Mouse (Mus musculus) erythroblast, embryonic 14.5 days (primary cell): ENCODE data around the gene Klhl12. TPM values are rescaled to one million over a fixed set of nuclear protein-coding genes. Genes with fewer than 3 reads are reported as not detected.

Experiments
- H3K27me3 ChIP-seq: 2 replicates; pipeline ENCODE4 v1.6.1; 2012; ENCODE audit warnings: inconsistent platforms; ENCODE audit not compliant: control insufficient read depth
- H3K36me3 ChIP-seq: 2 replicates; pipeline ENCODE4 v1.6.1; 2012; ENCODE audit warnings: mild to moderate bottlenecking, inconsistent platforms; ENCODE audit not compliant: control insufficient read depth
- H3K4me1 ChIP-seq: 2 replicates; pipeline ENCODE4 v1.6.1; 2012; ENCODE audit warnings: inconsistent platforms; ENCODE audit not compliant: control insufficient read depth
- H3K4me3 ChIP-seq: replicated peaks from 2 replicates; pipeline ENCODE3; 2012; ENCODE audit warnings: moderate library complexity, mild to moderate bottlenecking, inconsistent platforms
- H3K9me3 ChIP-seq: 2 replicates; pipeline ENCODE4 v1.6.1; 2012; ENCODE audit warnings: low read length, inconsistent platforms, mixed read lengths; ENCODE audit not compliant: control insufficient read depth
- GATA1 ChIP-seq: IDR thresholded peaks from 2 replicates; pipeline ENCODE4 v1.6.1; 2012; ENCODE audit warnings: low read length, inconsistent platforms, mixed read lengths
- TAL1 ChIP-seq: IDR thresholded peaks from 3 replicates; pipeline ENCODE4 v1.6.1; 2012; ENCODE audit warnings: low read length, inconsistent platforms, mixed read lengths
- polyA plus RNA-seq: library from polyadenylated mRNA; stranded (reverse); fragments of >175 nt; gene quantifications from 2 replicates; pipeline ENCODE4 v1.2.3, GENCODE M21; 2012

Klhl12 gene
- polyA plus RNA-seq, 1 experiment, result 1.1 TPM

- H3K9me3 ChIP-seq, result no peaks in the 10 kb centered on the region
- TF ChIP-seq GATA1 (no peak), TAL1 (no peak)
Observed at GRCm38 (mm10) chr1:134535513-134535912, 80.2 kb downstream of the Klhl12 start.

DNA sequence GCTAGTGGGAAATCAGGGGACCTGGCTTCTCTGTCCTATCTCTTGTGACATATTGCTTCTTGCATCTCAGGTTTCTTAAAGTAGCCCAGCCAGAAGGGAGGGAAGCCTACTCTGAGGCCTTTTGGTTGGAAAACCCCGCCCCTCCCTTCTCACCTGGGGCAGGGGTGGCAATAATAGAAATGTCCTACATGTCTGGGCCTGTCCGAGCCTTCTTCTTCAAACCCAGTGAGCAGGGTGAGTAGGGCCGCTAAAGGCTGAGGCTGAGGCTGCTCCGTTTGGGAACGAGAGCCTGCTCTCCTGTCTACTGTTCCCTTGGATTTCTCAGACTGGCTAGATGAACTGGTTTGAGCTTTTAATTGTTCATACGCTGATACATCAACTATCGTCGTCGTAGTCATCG, 85.3 kb downstream of the Klhl12 start:
- TF ChIP-seq GATA1, result no peak
- no peak for TF ChIP-seq TAL1
- Histone ChIP-seq H3K4me3 (no peak overlapping the region), H3K36me3 (no peaks in the 10 kb centered on the region), H3K27me3 (no peaks in the 10 kb centered on the region), H3K4me1 (0 out of 2 replicates have a peak, but pooled peaks cover 2% of the 10 kb centered on the region), H3K9me3 (peaks cover 7% of the 10 kb centered on the region; the same call in 1 of the 2 replicates)

More at GRCm38 (mm10) chr1:134535513-134535912, 80.2 kb downstream of the Klhl12 start:
- H3K4me3 ChIP-seq, result no peak overlapping the region
- H3K27me3 ChIP-seq, result no peaks in the 10 kb centered on the region
- H3K4me1 ChIP-seq, result peaks cover 11% of the 10 kb centered on the region; the same call in 1 of the 2 replicates
- no peaks in the 10 kb centered on the region for H3K36me3 ChIP-seq

Other genes starting within 250 kb of the Klhl12 start
- not detected in 2 replicates for gene Adora1, start 220.1 kb upstream of the Klhl12 start, polyA plus RNA-seq
- gene Myog, start 165.5 kb upstream of the Klhl12 start, polyA plus RNA-seq, result not detected in 2 replicates
- gene Ppfia4, start 122.6 kb upstream of the Klhl12 start, polyA plus RNA-seq, result 0.03 and 0.08 TPM in 2 replicates
- gene Tmem183a, start 93.6 kb upstream of the Klhl12 start, polyA plus RNA-seq, result 2.8 and 2.9 TPM in 2 replicates
- 0.02 TPM in 1 of 2 replicates, not detected in the other for gene 4933406M09Rik, start 69.6 kb upstream of the Klhl12 start, polyA plus RNA-seq
- 3.2 and 3.7 TPM in 2 replicates for gene Cyb5r1, start 50.0 kb upstream of the Klhl12 start, polyA plus RNA-seq
- gene Adipor1, start 40.2 kb upstream of the Klhl12 start, polyA plus RNA-seq, result 58.2 and 72.8 TPM in 2 replicates
- gene Rabif, start 39.1 kb downstream of the Klhl12 start, polyA plus RNA-seq, result 0.37 and 0.42 TPM in 2 replicates
- not detected in 2 replicates for gene Mgat4e, start 94.2 kb downstream of the Klhl12 start, polyA plus RNA-seq
- 0.01 and 0.05 TPM in 2 replicates for gene Kdm5b, start 104.6 kb downstream of the Klhl12 start, polyA plus RNA-seq
- 0.01 TPM in 2 replicates for gene Syt2, start 191.1 kb downstream of the Klhl12 start, polyA plus RNA-seq